Mouse (Mus musculus): ENCODE data around the gene Rps6kb1.

Rps6kb1 gene

GRCm38 (mm10) chr11:86581250-86581753, 36.7 kb upstream of the Rps6kb1 start:
- peak; percentile 71 for DNase-seq (ENCODE audit: extremely low read depth, insufficient read length, low spot score)

GRCm38 (mm10) chr11:86580319-86581113, 35.9 kb upstream of the Rps6kb1 start:
- peak; percentile 41 for DNase-seq (ENCODE audit: extremely low read depth, insufficient read length, low spot score)

GRCm38 (mm10) chr11:86579731-86580318, 35.2 kb upstream of the Rps6kb1 start:
- DNase-seq (ENCODE audit: extremely low read depth, insufficient read length, low spot score), result no peak

- peak; percentile 36 for DNase-seq (ENCODE audit: extremely low read depth, insufficient read length, low spot score)
Observed at GRCm38 (mm10) chr11:86578809-86579730, 34.5 kb upstream of the Rps6kb1 start.

- DNase-seq (ENCODE audit: extremely low read depth, insufficient read length, low spot score), result peak; percentile 36
Observed at GRCm38 (mm10) chr11:86578106-86578808, 33.7 kb upstream of the Rps6kb1 start.

GRCm38 (mm10) chr11:86577231-86577630, 32.6 kb upstream of the Rps6kb1 start:
- peak; percentile 49 for DNase-seq (ENCODE audit: extremely low read depth, insufficient read length, low spot score)

GRCm38 (mm10) chr11:86575632-86576378, 31.2 kb upstream of the Rps6kb1 start:
- no peak for DNase-seq (ENCODE audit: extremely low read depth, insufficient read length, low spot score)

GRCm38 (mm10) chr11:86574408-86574807, 29.8 kb upstream of the Rps6kb1 start:
- DNase-seq (ENCODE audit: extremely low read depth, insufficient read length, low spot score), result no peak

- no peak for DNase-seq (ENCODE audit: extremely low read depth, insufficient read length, low spot score)
Observed at GRCm38 (mm10) chr11:86573646-86574231, 29.1 kb upstream of the Rps6kb1 start.

GRCm38 (mm10) chr11:86572623-86573022, 28.0 kb upstream of the Rps6kb1 start:
- no peak for DNase-seq (ENCODE audit: extremely low read depth, insufficient read length, low spot score)

GRCm38 (mm10) chr11:86571871-86572270, 27.3 kb upstream of the Rps6kb1 start:
- no peak for DNase-seq (ENCODE audit: extremely low read depth, insufficient read length, low spot score)

- no peak for DNase-seq (ENCODE audit: extremely low read depth, insufficient read length, low spot score)
Observed at GRCm38 (mm10) chr11:86571047-86571855, 26.6 kb upstream of the Rps6kb1 start.

GRCm38 (mm10) chr11:86570261-86570746, 25.7 kb upstream of the Rps6kb1 start:
- DNase-seq (ENCODE audit: extremely low read depth, insufficient read length, low spot score), result no peak

GRCm38 (mm10) chr11:86568425-86568824, 23.8 kb upstream of the Rps6kb1 start:
- peak; percentile 28 for DNase-seq (ENCODE audit: extremely low read depth, insufficient read length, low spot score)

GRCm38 (mm10) chr11:86558258-86558657, 13.7 kb upstream of the Rps6kb1 start:
- no peak for DNase-seq (ENCODE audit: extremely low read depth, insufficient read length, low spot score)

- no peak for DNase-seq (ENCODE audit: extremely low read depth, insufficient read length, low spot score)
Observed at GRCm38 (mm10) chr11:86553525-86553924, 8.9 kb upstream of the Rps6kb1 start.

- DNase-seq (ENCODE audit: extremely low read depth, insufficient read length, low spot score), result no peak
Observed at GRCm38 (mm10) chr11:86547412-86547811, 2.8 kb upstream of the Rps6kb1 start.

GRCm38 (mm10) chr11:86545556-86545955, 951 bp upstream of the Rps6kb1 start:
- DNase-seq (ENCODE audit: extremely low read depth, insufficient read length, low spot score), result no peak
